Mouse (Mus musculus): ENCODE measurements around the gene Ndufa8. TPM values are rescaled to one million over a fixed set of nuclear protein-coding genes. Genes with fewer than 3 reads are reported as not detected.

Ndufa8 gene
- polyA plus RNA-seq (2016; fragmentation: Nextera tagmentation; extraction: Ambion mirVana), result 189 and 195 TPM in 2 replicates

DNA sequence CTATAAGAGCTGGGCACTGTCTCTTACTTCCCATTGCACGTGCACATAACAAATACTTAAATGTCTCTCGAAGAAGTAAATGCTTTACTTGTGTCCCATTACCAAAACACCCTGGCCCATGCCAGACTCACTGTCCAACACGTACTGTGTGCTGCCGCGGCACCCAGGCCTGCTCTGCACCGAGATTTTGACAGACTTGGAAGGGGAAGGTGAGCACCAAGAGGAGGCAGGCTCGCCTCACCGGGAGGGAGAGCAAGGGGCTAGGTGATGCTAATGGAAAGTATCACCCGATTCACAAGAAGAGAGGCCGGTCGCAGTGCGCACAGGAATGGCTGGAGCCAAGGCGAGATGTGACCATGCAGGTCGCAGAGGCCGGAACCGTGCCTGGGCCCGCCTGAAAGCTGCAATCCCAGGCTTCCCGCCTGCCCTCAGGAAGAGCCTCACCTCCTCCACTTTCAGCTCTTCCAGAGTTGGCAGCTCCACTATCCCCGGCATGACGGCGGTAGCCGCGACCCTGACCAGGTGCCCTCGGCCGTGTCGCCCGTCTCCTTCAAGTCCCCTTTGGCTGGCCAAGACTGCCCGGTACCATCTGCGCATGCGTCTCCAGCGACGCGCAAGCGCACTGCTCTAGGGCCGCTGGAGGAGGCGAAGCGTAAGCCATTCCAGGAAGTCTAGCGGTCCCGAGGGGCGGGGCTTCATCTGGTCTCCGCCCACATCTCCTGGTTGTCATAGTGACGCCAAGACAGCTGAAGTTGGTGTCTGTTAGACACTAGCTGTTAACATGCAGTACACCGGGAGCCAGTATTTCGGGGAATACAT lies at the start of gene Ndufa8, which contains the start of gene Morn5:
Gene Ndufa8, minus strand, starts transcription at position 659 of the 819 bp plus-strand sequence.
Gene Morn5, plus strand, starts transcription at position 711 of the 819 bp plus-strand sequence.
- H3K27me3 ChIP-seq (ENCODE audit: poor library complexity, severe bottlenecking), result no peaks in the 10 kb centered on the region
- WGBS, result 2% methylated on average over 44 of the region's 44 CpGs
- H3K27ac ChIP-seq, result peak within 1 kb of the TSS; percentile 89
- DNase-seq (ENCODE audit: extremely low spot score, low spot score), result peak; percentile 99
- peaks cover 8% of the 10 kb centered on the region for H3K36me3 ChIP-seq (replicated peaks)
- H3K9me3 ChIP-seq, result no peaks in the 10 kb centered on the region
- H3K4me1 ChIP-seq, result peaks cover 21% of the 10 kb centered on the region
- H3K4me3 ChIP-seq, result peak within 1 kb of the TSS; percentile 86

DNA sequence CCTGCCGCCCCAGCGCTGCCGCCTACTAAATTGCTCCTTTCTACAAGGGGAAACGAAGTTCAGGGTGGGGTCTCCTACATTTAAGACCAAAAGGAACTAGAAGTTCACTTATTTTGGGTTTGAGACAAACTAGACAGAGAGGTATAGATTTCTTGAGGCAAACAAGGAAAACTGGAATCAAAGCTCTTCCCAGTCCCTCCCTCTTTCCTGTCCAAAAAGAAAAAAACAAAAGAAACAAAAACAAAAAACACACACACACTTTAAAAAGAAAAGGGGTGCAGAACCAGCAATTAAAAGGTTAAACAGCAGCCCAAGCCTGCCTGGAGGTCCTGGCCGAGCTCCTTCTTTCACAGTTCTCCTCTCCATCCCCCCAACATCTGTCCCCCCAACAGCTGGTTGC lies 48.8 kb upstream of the Ndufa8 start:
- WGBS, result 1% methylated on average over 5 of the region's 5 CpGs
- Histone ChIP-seq H3K27ac (no peak overlapping the region), H3K36me3 (replicated peaks) (no peaks in the 10 kb centered on the region), H3K4me1 (peaks cover 21% of the 10 kb centered on the region), H3K9me3 (no peaks in the 10 kb centered on the region), H3K27me3 (ENCODE audit: poor library complexity, severe bottlenecking) (peaks cover 100% of the 10 kb centered on the region), H3K4me3 (no peak overlapping the region)
- no peak for DNase-seq (ENCODE audit: extremely low spot score, low spot score)

DNA sequence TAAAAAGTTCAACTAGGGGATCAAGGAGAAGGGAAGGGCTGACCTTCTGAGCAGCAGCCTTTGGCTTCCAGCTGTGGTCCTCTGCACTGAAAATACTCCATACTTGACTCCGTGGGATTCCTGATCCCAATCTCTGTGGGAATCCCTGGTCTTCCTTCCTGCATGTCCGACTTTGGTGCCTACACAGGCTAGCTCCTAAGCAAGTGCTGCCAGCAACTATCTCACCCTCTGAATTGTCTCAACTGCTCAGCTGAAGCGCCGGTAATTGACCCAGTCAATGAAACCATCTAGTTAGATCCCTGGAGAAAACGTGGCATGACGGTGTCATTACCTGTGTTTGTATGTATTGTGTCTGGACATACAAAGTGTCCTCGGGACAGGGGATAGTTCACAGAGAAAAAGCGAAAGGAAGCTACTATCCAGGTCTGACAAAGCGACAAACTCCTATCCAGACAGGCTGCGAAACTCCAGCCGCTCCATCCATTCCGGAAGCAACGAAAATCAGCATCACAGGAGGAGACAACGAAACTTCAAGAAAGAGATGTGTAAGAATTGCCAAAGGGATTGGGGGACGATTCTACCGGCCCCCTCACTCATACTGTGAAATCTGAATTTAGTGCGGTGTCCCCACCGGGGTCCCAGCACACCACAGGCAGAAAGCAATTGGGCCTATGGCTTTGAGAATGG lies 48.1 kb upstream of the Ndufa8 start:
- no peak for DNase-seq (ENCODE audit: extremely low spot score, low spot score)
- H3K27me3 ChIP-seq (ENCODE audit: poor library complexity, severe bottlenecking), result peaks cover 100% of the 10 kb centered on the region
- H3K27ac ChIP-seq, result no peak overlapping the region
- no peaks in the 10 kb centered on the region for H3K36me3 ChIP-seq (replicated peaks)
- 2% methylated on average over 18 of the region's 18 CpGs for WGBS
- no peak overlapping the region for H3K4me3 ChIP-seq
- peaks cover 14% of the 10 kb centered on the region for H3K4me1 ChIP-seq
- no peaks in the 10 kb centered on the region for H3K9me3 ChIP-seq

DNA sequence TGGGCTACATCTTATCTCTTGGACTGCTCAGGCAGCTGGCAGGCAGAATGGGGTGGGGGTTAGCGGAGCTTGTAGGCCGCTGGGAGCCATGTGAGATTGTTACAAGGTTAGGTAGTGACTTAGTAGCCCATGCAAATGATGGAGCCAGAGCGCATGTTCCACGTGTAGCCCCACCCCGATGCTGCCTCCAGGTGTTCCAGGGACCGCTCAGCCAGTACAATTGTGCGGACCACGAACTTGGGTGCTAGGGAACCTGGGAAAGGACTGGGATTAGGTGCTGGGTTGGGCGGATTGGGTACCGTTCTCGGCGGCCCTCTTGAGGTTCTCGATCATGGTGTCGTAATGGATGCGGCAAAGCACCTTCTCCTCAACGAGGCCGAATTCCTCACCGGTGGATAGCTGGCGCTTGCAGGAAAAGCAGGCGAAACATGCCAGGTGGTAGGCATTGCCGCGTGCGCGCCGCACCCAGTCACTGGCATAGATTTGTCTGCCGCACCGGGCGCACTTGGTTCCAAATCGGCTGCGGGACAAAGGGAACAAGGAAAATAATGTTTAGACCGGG lies 44.8 kb upstream of the Ndufa8 start:
- no peak overlapping the region for H3K4me3 ChIP-seq
- no peak overlapping the region for H3K27ac ChIP-seq
- H3K27me3 ChIP-seq (ENCODE audit: poor library complexity, severe bottlenecking), result peaks cover 100% of the 10 kb centered on the region
- DNase-seq (ENCODE audit: extremely low spot score, low spot score), result no peak
- H3K36me3 ChIP-seq (replicated peaks), result no peaks in the 10 kb centered on the region
- peaks cover 24% of the 10 kb centered on the region for H3K4me1 ChIP-seq
- H3K9me3 ChIP-seq, result no peaks in the 10 kb centered on the region
- 4% methylated on average over 31 of the region's 31 CpGs for WGBS

DNA sequence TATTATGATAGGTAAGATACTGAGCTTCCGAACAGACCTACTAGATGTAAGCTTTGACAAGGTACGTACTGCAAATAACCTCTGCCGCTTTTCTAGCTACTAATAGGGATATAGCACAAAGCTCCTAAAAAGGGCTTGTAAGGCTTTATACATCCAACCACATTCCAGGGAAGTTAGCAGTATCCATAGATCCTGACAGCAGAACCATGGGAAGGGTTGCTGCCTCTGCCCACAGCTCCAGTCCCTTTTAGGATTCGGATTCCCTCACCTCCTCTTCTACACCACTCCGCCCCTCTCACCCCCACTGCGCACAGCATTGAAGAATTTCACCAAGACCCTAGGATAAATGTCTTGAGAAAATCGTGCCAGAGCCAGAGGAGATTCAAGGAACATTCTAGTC lies 44.1 kb upstream of the Ndufa8 start:
- no peak for DNase-seq (ENCODE audit: extremely low spot score, low spot score)
- Histone ChIP-seq H3K27ac (no peak overlapping the region), H3K36me3 (replicated peaks) (no peaks in the 10 kb centered on the region), H3K4me1 (peaks cover 24% of the 10 kb centered on the region), H3K4me3 (no peak overlapping the region), H3K27me3 (ENCODE audit: poor library complexity, severe bottlenecking) (peaks cover 100% of the 10 kb centered on the region), H3K9me3 (no peaks in the 10 kb centered on the region)
- 14% methylated on average over 7 of the region's 7 CpGs for WGBS

DNA sequence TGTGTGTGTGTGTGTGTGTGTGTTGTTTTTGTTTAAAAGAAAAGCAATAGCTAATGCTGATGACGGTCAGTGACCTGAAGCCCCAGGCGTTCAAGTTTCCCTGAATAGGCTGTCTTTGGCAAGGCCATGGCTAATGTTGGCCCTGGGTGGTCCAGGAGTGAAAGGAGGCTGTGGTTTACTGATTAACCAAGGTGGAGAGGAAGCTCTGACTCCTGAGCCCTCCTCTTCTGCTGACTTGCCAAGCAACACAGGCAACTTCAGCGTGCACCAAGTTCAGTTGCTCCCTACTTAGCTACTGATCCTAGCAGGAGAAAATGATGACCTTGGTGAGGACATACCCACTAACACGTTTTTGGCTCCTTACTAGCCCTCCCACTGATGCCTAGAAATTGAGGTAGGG lies 43.5 kb upstream of the Ndufa8 start:
- Histone ChIP-seq H3K4me3 (no peak overlapping the region), H3K27ac (no peak overlapping the region), H3K9me3 (no peaks in the 10 kb centered on the region), H3K36me3 (replicated peaks) (no peaks in the 10 kb centered on the region), H3K27me3 (ENCODE audit: poor library complexity, severe bottlenecking) (peaks cover 100% of the 10 kb centered on the region), H3K4me1 (peaks cover 24% of the 10 kb centered on the region)
- DNase-seq (ENCODE audit: extremely low spot score, low spot score), result no peak
- WGBS, result 3% methylated on average over 4 of the region's 4 CpGs

DNA sequence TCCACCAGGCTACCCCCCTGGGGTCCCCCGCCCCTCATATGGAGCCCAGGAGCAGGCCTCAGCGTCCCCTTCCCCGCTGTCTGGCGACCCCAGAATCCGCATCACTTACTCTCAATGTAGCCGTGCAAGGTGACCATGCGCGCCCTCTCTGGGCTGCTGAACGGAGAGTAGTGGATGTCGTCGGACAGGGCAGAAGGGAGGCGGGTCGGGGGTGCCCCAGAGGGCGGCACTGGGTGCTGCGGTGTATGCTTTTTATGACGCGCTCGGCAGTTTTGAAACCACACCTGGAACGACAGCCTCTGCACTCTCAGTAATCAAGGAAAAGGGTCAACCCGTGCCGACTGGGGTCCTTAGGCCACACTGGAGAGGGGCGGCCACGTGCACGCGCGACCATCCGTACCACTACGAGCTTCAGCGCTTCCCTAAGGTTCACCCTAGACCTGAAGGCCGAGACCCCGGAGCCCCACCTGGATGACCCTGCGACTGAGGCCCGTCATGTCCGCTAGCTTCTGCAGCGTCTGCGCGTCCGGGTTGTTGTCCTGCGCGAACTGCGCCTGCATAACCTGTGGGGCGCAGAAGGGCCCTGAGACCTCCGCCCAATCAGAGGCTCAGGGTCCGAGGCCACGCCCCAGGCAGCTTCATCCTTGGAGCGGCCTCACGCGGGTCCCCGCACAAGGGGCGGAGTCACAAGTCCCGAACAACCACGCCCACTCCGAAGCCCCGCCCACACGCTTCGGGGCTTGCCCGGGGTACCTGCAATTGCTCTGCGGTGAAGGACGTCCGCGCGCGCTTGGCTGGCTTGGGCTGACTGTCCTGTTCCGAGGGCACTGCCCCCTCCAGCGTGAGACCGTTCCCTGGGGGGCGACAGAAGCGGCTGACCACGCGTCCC lies 41.9 kb upstream of the Ndufa8 start:
- Histone ChIP-seq H3K9me3 (no peaks in the 10 kb centered on the region), H3K27ac (no peak overlapping the region), H3K4me3 (peak overlapping the region; percentile 57), H3K36me3 (replicated peaks) (no peaks in the 10 kb centered on the region), H3K27me3 (ENCODE audit: poor library complexity, severe bottlenecking) (peaks cover 100% of the 10 kb centered on the region), H3K4me1 (peaks cover 24% of the 10 kb centered on the region)
- under 1% methylated on average over 69 of the region's 70 CpGs for WGBS
- peak; percentile 88 for DNase-seq (ENCODE audit: extremely low spot score, low spot score)

DNA sequence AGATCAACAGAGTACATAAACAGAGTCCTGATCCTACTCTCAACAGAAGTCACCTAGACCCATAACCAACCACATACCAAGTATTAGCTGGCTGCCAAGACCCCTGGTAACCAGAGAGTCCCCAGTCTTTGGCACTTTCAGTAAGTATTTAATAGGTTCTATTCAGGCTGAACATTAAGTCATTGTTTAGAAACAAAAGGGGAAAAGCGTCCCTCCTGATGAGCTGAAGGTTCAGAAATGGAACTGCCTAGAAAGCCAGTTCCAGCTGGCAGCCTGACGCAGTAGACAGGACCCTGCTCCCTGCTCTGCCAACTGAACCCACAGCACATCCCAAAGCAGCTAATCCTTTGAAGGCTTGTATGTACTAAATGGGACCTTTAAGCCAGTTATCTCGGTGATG lies 40.0 kb upstream of the Ndufa8 start:
- WGBS, result 49% methylated on average over 3 of the region's 3 CpGs
- Histone ChIP-seq H3K4me1 (peaks cover 24% of the 10 kb centered on the region), H3K4me3 (no peak overlapping the region), H3K27me3 (ENCODE audit: poor library complexity, severe bottlenecking) (peaks cover 87% of the 10 kb centered on the region), H3K36me3 (replicated peaks) (no peaks in the 10 kb centered on the region), H3K27ac (no peak overlapping the region), H3K9me3 (no peaks in the 10 kb centered on the region)
- no peak for DNase-seq (ENCODE audit: extremely low spot score, low spot score)

DNA sequence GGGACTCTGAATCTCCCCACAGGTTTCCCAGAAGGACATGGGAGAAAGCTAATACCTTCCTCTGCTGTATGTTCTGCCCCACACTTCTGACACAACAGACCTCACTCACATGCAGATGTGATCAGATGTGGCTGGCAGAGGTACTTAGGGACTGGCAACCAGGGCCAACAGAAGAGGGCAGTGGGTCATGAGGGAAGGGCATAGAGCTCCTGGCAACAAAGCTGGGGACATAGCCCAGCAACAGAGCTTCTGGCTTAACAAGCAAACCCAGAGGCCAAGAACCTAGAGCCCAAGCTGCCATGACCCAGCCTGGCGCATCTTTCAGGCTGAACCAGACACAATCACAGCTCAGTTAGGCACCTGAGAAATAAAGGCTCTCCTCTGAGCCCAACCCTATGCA lies 35.8 kb upstream of the Ndufa8 start:
- 88% methylated on average over 1 of the region's 1 CpGs for WGBS
- Histone ChIP-seq H3K9me3 (no peaks in the 10 kb centered on the region), H3K27ac (no peak overlapping the region), H3K36me3 (replicated peaks) (no peaks in the 10 kb centered on the region), H3K27me3 (ENCODE audit: poor library complexity, severe bottlenecking) (peaks cover 49% of the 10 kb centered on the region), H3K4me1 (peaks cover 7% of the 10 kb centered on the region), H3K4me3 (no peak overlapping the region)
- DNase-seq (ENCODE audit: extremely low spot score, low spot score), result no peak

DNA sequence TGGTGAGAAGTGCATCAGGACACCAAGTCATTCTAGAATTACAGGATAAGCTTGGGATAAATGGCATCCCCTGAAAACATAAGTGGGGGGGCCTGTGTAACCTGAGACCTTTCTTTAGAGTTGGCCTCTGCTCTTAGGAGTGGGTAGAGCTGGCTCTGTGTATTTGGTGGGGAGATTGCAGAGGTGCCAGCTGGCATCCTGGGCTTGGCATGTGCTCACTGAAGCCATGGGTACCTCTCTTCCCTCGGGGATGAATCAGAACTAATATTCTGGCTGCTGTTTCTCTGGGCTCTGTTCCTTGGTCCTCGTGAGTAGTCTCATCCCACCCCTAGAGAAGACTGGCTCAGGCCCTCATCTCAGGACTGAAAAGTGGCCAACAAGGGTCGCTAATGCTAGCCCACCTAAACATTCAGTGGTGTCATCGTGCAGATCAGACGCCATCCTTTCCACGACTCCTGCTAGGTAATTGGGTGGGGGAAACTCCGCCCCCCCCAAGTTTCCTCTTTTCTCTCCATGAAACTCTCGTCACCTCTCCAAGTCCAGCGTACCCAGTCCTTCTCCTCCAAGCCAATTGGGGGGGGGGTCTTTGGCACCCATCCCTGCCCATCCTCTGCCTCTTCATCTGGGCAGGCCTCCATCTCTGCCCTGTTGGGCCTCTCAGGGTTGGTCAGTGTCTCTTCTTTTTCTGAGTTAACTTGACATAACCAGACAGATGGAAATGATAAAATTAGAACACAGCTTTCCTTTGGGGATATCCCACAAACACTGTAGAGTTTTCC lies 33.8 kb upstream of the Ndufa8 start:
- WGBS, result 85% methylated on average over 9 of the region's 9 CpGs
- H3K36me3 ChIP-seq (replicated peaks), result no peaks in the 10 kb centered on the region
- H3K27me3 ChIP-seq (ENCODE audit: poor library complexity, severe bottlenecking), result peaks cover 32% of the 10 kb centered on the region

DNA sequence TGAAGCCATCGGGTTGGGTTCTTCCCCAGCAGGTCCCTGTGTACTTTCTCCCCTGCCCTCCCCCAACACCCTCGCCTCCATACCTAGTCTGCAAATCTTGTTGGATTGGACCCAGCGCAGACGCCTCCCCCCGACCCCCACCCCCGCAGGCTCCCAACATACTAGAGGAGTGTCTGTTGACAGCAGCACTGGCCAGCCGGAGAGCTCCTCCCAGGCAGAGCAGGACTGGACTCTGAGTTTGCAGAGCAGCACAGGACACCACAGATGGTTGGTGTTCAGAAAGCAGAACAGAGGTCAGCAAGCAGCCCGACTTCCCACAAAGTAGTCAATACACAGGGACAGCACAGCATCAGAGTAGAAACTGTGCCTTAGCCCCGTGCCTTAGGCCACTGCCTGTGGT lies 32.2 kb upstream of the Ndufa8 start:
- no peaks in the 10 kb centered on the region for H3K9me3 ChIP-seq
- H3K27me3 ChIP-seq (ENCODE audit: poor library complexity, severe bottlenecking), result peaks cover 30% of the 10 kb centered on the region
- H3K4me1 ChIP-seq, result peaks cover 20% of the 10 kb centered on the region
- H3K4me3 ChIP-seq, result no peak overlapping the region
- DNase-seq (ENCODE audit: extremely low spot score, low spot score), result no peak
- no peak overlapping the region for H3K27ac ChIP-seq
- H3K36me3 ChIP-seq (replicated peaks), result no peaks in the 10 kb centered on the region
- WGBS, result 31% methylated on average over 9 of the region's 9 CpGs

More for the DNA sequence above, 33.8 kb upstream of the Ndufa8 start:
- Histone ChIP-seq H3K4me3 (no peak overlapping the region), H3K9me3 (no peaks in the 10 kb centered on the region), H3K4me1 (peaks cover 9% of the 10 kb centered on the region), H3K27ac (no peak overlapping the region)
- DNase-seq (ENCODE audit: extremely low spot score, low spot score), result no peak

All from forebrain, embryonic 10.5 days (tissue).